Mouse (Mus musculus) lung, embryonic 15.5 days (tissue): ENCODE measurements around the gene Ubqln4. TPM values are rescaled to one million over a fixed set of nuclear protein-coding genes. Genes with fewer than 3 reads are reported as not detected.

Experiments used
- ATAC-seq: fragments of 200-750 bp; cut with Nextera tagmentation; 2 replicates; pipeline ENCODE4 v1.8.0; 2017; ENCODE audit warnings: moderate number of reproducible peaks, borderline replicate concordance; ENCODE audit not compliant: low FRiP score, low TSS enrichment; ENCODE audit errors: extremely low read depth
- H3K27ac ChIP-seq: fragments of 300-500 bp; sonication (generic); 2 replicates; pipeline ENCODE4 v1.5.1; 2015; ENCODE audit warnings: moderate library complexity, mild to moderate bottlenecking, inconsistent platforms
- H3K27me3 ChIP-seq: fragments of 300-500 bp; sonication (generic); 2 replicates; pipeline ENCODE4 v1.6.1; 2015; ENCODE audit warnings: inconsistent platforms
- H3K36me3 ChIP-seq: fragments of 300-500 bp; sonication (generic); 2 replicates; pipeline ENCODE4 v1.6.1; 2015; ENCODE audit warnings: inconsistent platforms
- H3K4me1 ChIP-seq: fragments of 300-500 bp; sonication (generic); 2 replicates; pipeline ENCODE4 v1.6.1; 2015; ENCODE audit warnings: inconsistent platforms
- H3K4me2 ChIP-seq: fragments of 300-500 bp; sonication (generic); 2 replicates; pipeline ENCODE4 v1.6.1; 2015; ENCODE audit warnings: inconsistent platforms, mild to moderate bottlenecking, moderate library complexity
- H3K4me3 ChIP-seq: fragments of 300-500 bp; sonication (generic); 2 replicates; pipeline ENCODE4 v1.5.1; 2015; ENCODE audit warnings: mild to moderate bottlenecking, inconsistent platforms
- H3K9ac ChIP-seq: fragments of 300-500 bp; sonication (generic); 2 replicates; pipeline ENCODE4 v1.6.1; 2015; ENCODE audit warnings: inconsistent platforms
- H3K9me3 ChIP-seq: fragments of 300-500 bp; sonication (generic); 2 replicates; pipeline ENCODE4 v1.6.1; 2016; ENCODE audit warnings: inconsistent platforms
- WGBS: fragments of 180-500 bp; shearing (Covaris S2); methylation state at CpG from one replicate; pipeline ENCODE4 v1.1.7; 2015; 5-methylcytosine and 5-hydroxymethylcytosine counted together
- polyA plus RNA-seq: library from polyadenylated mRNA; unstranded; fragments of >200 nt; fragmentation: Nextera tagmentation; extraction: Ambion mirVana; gene quantifications from 2 replicates; pipeline ENCODE4 v1.2.1, GENCODE M21; 2015

Gene Ubqln4
- polyA plus RNA-seq, 1 experiment from 2014 or later: 46.4 TPM

- peak overlapping the region; percentile 6; the same call in 1 of the 2 replicates for H3K4me2 ChIP-seq
- no peak overlapping the region for H3K4me3 ChIP-seq
- peak overlapping the region; percentile 27; the same call in 1 of the 2 replicates for H3K27ac ChIP-seq
Observed at GRCm38 (mm10) chr3:88527565-88527964, 26.0 kb upstream of the Ubqln4 start.

GRCm38 (mm10) chr3:88528646-88529045 lies 24.9 kb upstream of the Ubqln4 start:
- ATAC-seq: no peak
- no peak overlapping the region for H3K4me2 ChIP-seq
- H3K27ac ChIP-seq: no peak overlapping the region
- H3K9me3 ChIP-seq: no peaks in the 10 kb centered on the region
- no peak overlapping the region for H3K9ac ChIP-seq
- H3K4me3 ChIP-seq: no peak overlapping the region
- 81% methylated on average over 11 of the region's 11 CpGs for WGBS
- H3K36me3 ChIP-seq: peaks cover 15% of the 10 kb centered on the region
- peaks cover 38% of the 10 kb centered on the region for H3K4me1 ChIP-seq
- H3K27me3 ChIP-seq: no peaks in the 10 kb centered on the region

More at GRCm38 (mm10) chr3:88527565-88527964, 26.0 kb upstream of the Ubqln4 start:
- H3K4me1 ChIP-seq: peaks cover 37% of the 10 kb centered on the region
- no peaks in the 10 kb centered on the region for H3K9me3 ChIP-seq
- H3K36me3 ChIP-seq: peaks cover 16% of the 10 kb centered on the region
- no peaks in the 10 kb centered on the region for H3K27me3 ChIP-seq
- 37% methylated on average over 8 of the region's 8 CpGs for WGBS
- ATAC-seq: no peak
- H3K9ac ChIP-seq: 0 out of 2 replicates have a peak overlapping the region, but pooled peaks have one; percentile 22

GRCm38 (mm10) chr3:88529204-88530000 lies 24.2 kb upstream of the Ubqln4 start:
- peaks cover 9% of the 10 kb centered on the region for H3K36me3 ChIP-seq
- 38% methylated on average over 7 of the region's 7 CpGs for WGBS
- no peaks in the 10 kb centered on the region for H3K27me3 ChIP-seq
- H3K9ac ChIP-seq: 0 out of 2 replicates have a peak overlapping the region, but pooled peaks have one; percentile 96
- H3K9me3 ChIP-seq: no peaks in the 10 kb centered on the region
- peaks cover 45% of the 10 kb centered on the region for H3K4me1 ChIP-seq
- H3K4me2 ChIP-seq: peak overlapping the region; percentile 87
- H3K27ac ChIP-seq: no peak overlapping the region
- H3K4me3 ChIP-seq: no peak overlapping the region
- ATAC-seq: no peak

GRCm38 (mm10) chr3:88530082-88530864 lies 23.3 kb upstream of the Ubqln4 start:
- Histone ChIP-seq H3K27me3 (no peaks in the 10 kb centered on the region), H3K4me3 (peak overlapping the region; percentile 89), H3K9me3 (no peaks in the 10 kb centered on the region), H3K36me3 (peaks cover under 1% of the 10 kb centered on the region; the same call in 1 of the 2 replicates), H3K9ac (peak overlapping the region; percentile 96), H3K4me2 (peak overlapping the region; percentile 87), H3K27ac (peak overlapping the region; percentile 96), H3K4me1 (peaks cover 54% of the 10 kb centered on the region)
- no peak for ATAC-seq
- 18% methylated on average over 11 of the region's 11 CpGs for WGBS

GRCm38 (mm10) chr3:88531348-88532298 lies 21.9 kb upstream of the Ubqln4 start:
- WGBS: under 1% methylated on average over 56 of the region's 63 CpGs

GRCm38 (mm10) chr3:88532299-88532674 lies 21.3 kb upstream of the Ubqln4 start, which contains the start of gene Mex3a:
Mex3a (plus strand) TSS chr3:88532395.
- peak within 1 kb of the TSS; percentile 96 for H3K9ac ChIP-seq
- no peaks in the 10 kb centered on the region for H3K27me3 ChIP-seq
- ATAC-seq: peak; percentile 1; the same call in 1 of the 2 replicates
- 4% methylated on average over 7 of the region's 31 CpGs for WGBS
- peak within 1 kb of the TSS; percentile 89 for H3K4me3 ChIP-seq
- H3K9me3 ChIP-seq: no peaks in the 10 kb centered on the region
- H3K36me3 ChIP-seq: peaks cover 14% of the 10 kb centered on the region
- peaks cover 67% of the 10 kb centered on the region for H3K4me1 ChIP-seq
- H3K4me2 ChIP-seq: peak within 1 kb of the TSS; percentile 87
- peak within 1 kb of the TSS; percentile 96 for H3K27ac ChIP-seq

More at GRCm38 (mm10) chr3:88531348-88532298, 21.9 kb upstream of the Ubqln4 start:
- Histone ChIP-seq H3K36me3 (peaks cover 8% of the 10 kb centered on the region), H3K4me3 (peak overlapping the region; percentile 89), H3K4me2 (peak overlapping the region; percentile 87), H3K9ac (peak overlapping the region; percentile 96), H3K9me3 (no peaks in the 10 kb centered on the region), H3K27ac (peak overlapping the region; percentile 96), H3K27me3 (no peaks in the 10 kb centered on the region), H3K4me1 (peaks cover 62% of the 10 kb centered on the region)
- ATAC-seq: peak; percentile 85

- H3K27ac ChIP-seq: peak overlapping the region; percentile 96
Observed at GRCm38 (mm10) chr3:88532689-88533511, 20.7 kb upstream of the Ubqln4 start.

GRCm38 (mm10) chr3:88533706-88534105 lies 19.9 kb upstream of the Ubqln4 start:
- no peak for ATAC-seq
- Histone ChIP-seq H3K9ac (peak overlapping the region; percentile 96), H3K27me3 (no peaks in the 10 kb centered on the region), H3K4me1 (peaks cover 68% of the 10 kb centered on the region), H3K36me3 (peaks cover 29% of the 10 kb centered on the region), H3K9me3 (no peaks in the 10 kb centered on the region), H3K4me3 (peak overlapping the region; percentile 89), H3K4me2 (peak overlapping the region; percentile 87), H3K27ac (peak overlapping the region; percentile 96)
- 0% methylated on average over 2 of the region's 5 CpGs for WGBS

More at GRCm38 (mm10) chr3:88532689-88533511, 20.7 kb upstream of the Ubqln4 start:
- peak overlapping the region; percentile 89 for H3K4me3 ChIP-seq
- ATAC-seq: peak; percentile 19
- no peaks in the 10 kb centered on the region for H3K9me3 ChIP-seq
- peaks cover 20% of the 10 kb centered on the region for H3K36me3 ChIP-seq
- H3K4me1 ChIP-seq: peaks cover 65% of the 10 kb centered on the region
- peak overlapping the region; percentile 87 for H3K4me2 ChIP-seq
- H3K9ac ChIP-seq: peak overlapping the region; percentile 96
- WGBS: under 1% methylated on average over 40 of the region's 40 CpGs
- H3K27me3 ChIP-seq: no peaks in the 10 kb centered on the region

- no peak overlapping the region for H3K27ac ChIP-seq
- H3K4me2 ChIP-seq: peak overlapping the region; percentile 87
- no peaks in the 10 kb centered on the region for H3K9me3 ChIP-seq
- peak overlapping the region; percentile 96 for H3K9ac ChIP-seq
- peaks cover 37% of the 10 kb centered on the region for H3K36me3 ChIP-seq
- H3K4me3 ChIP-seq: peak overlapping the region; percentile 89
- H3K4me1 ChIP-seq: peaks cover 64% of the 10 kb centered on the region
- WGBS: 14% methylated on average over 3 of the region's 3 CpGs
- H3K27me3 ChIP-seq: no peaks in the 10 kb centered on the region
- no peak for ATAC-seq
Observed at GRCm38 (mm10) chr3:88535005-88535404, 18.6 kb upstream of the Ubqln4 start.

GRCm38 (mm10) chr3:88535527-88535926 lies 18.0 kb upstream of the Ubqln4 start:
- Histone ChIP-seq H3K4me1 (peaks cover 64% of the 10 kb centered on the region), H3K27ac (0 out of 2 replicates have a peak overlapping the region, but pooled peaks have one; percentile 73), H3K27me3 (no peaks in the 10 kb centered on the region), H3K36me3 (peaks cover 42% of the 10 kb centered on the region), H3K9ac (peak overlapping the region; percentile 96; the same call in 1 of the 2 replicates), H3K4me2 (peak overlapping the region; percentile 87), H3K9me3 (no peaks in the 10 kb centered on the region), H3K4me3 (peak overlapping the region; percentile 89)
- WGBS: 40% methylated on average over 4 of the region's 4 CpGs
- ATAC-seq: no peak
